Mouse (Mus musculus) embryonic fibroblast, embryonic 13.5 days (primary cell): ENCODE measurements around the gene Tert.

ENCODE experiments used
- CTCF ChIP-seq: IDR thresholded peaks from 2 replicates; pipeline ENCODE4 v1.5.1; 2011; ENCODE audit warnings: mild to moderate bottlenecking, control low read depth, low read length, moderate library complexity, borderline replicate concordance; ENCODE audit not compliant: insufficient read depth
- POLR2A ChIP-seq: IDR thresholded peaks from 2 replicates; pipeline ENCODE4 v1.6.1; 2011; ENCODE audit warnings: low read depth, mild to moderate bottlenecking, control low read depth, low read length, moderate library complexity

- no peak; the same call in 1 of the 2 replicates for TF ChIP-seq POLR2A
- no peak for TF ChIP-seq CTCF
These were observed 23.7 kb upstream of the Tert start for GRCm38 (mm10) chr13:73603046-73603445.
